8 mouse cellular contexts compared by ENCODE assay signal in the genomic region with DNA sequence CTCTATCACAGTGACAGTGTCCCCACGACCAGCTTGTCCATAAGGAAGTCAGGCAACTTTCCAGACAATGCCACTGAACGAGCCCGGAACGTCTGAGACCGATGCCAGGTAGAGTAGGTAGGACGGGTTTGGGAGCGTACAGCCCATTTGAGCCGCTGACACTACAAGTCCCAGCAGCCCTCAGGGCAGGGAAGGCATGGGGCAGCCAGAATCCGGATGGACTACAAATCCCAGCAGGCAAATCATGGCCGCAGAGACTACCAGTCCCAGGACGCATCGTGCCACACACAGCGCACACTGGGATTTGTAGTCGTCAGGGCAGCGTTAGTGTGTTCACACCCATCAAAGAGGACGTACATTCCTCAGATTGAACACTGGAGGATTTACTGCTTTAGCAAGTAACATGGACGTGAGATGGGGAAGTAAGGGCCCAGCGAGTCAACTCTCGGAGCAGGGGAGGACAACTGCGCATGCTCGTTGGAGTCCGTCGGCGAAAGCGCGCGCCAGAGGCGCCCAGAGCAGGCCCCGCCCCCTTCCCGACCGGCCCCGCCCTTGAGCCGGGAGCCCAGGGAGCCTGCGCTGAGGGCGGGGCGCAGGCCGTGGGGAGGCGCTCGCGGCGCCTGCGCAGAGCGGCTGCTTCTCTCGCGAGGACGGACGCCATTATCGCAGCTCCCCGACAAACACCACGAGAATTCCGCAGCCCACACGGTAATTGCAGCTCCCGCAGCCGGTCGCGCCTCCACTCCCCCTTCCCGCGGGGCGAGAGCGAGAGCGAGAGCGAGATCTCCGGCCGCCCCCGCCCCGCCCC. TPM values are rescaled to one million over a fixed set of nuclear protein-coding genes. Genes with fewer than 3 reads are reported as not detected.
A peak's percentile ranks its signal among the peaks of the same experiment; 100 is the strongest.
DNase-seq lines count a peak whose midpoint lies in the region; ATAC-seq and TF ChIP-seq lines count a peak whose summit lies in the region.

No protein-coding gene starts in this region.

- peak; percentile 100 for DNase-seq in brain, embryonic 14.5 days (ENCODE audit: low read depth)
- peak; percentile 98 for DNase-seq in liver, adult 2 months (ENCODE audit: extremely low read depth, low read depth, low spot score)
- DNase-seq in splenic B cell, adult 2 months (ENCODE audit: low read depth, low spot score), result peak; percentile 99

- H3K9ac ChIP-seq in heart, embryonic 11.5 days (ENCODE audit: low read depth, low read length), result peak overlapping the region; percentile 92
- peak overlapping the region; percentile 99 for H3K9ac ChIP-seq in kidney, embryonic 16.5 days (replicated peaks; ENCODE audit: low read length)
- peak overlapping the region; percentile 93 for H3K9ac ChIP-seq in liver, adult 2 months (ENCODE audit: low read depth, low read length)

- H3K9me3 ChIP-seq in erythroblast, embryonic 14.5 days (ENCODE audit: control insufficient read depth, low read length), result no peaks in the 10 kb centered on the region
- no peaks in the 10 kb centered on the region for H3K9me3 ChIP-seq in heart, embryonic 11.5 days (replicated peaks; ENCODE audit: control insufficient read depth, low read length)
- H3K9me3 ChIP-seq in kidney, embryonic 16.5 days (ENCODE audit: low read length), result no peaks in the 10 kb centered on the region

- peak; percentile 92 for ATAC-seq in heart, embryonic 11.5 days (replicated peaks; ENCODE audit: insufficient number of reproducible peaks, low FRiP score, low TSS enrichment)
- ATAC-seq in kidney, embryonic 16.5 days (ENCODE audit: low FRiP score, low TSS enrichment), result peak; percentile 96

- H3K36me3 ChIP-seq in C2C12 (ENCODE audit: control insufficient read depth, insufficient read depth), result peaks cover 25% of the 10 kb centered on the region
- H3K36me3 ChIP-seq in erythroblast, embryonic 14.5 days (ENCODE audit: control insufficient read depth), result peaks cover 31% of the 10 kb centered on the region
- 0 out of 2 replicates have a peak, but pooled peaks cover 3% of the 10 kb centered on the region for H3K36me3 ChIP-seq in heart, embryonic 11.5 days (ENCODE audit: control insufficient read depth, insufficient read depth, low read length)
- H3K36me3 ChIP-seq in kidney, embryonic 16.5 days (ENCODE audit: insufficient read depth, low read length), result 0 out of 2 replicates have a peak, but pooled peaks cover 5% of the 10 kb centered on the region
- H3K36me3 ChIP-seq in liver, adult 2 months (ENCODE audit: control insufficient read depth, insufficient read depth, low read length), result no peaks in the 10 kb centered on the region
- no peaks in the 10 kb centered on the region for H3K36me3 ChIP-seq in myocyte (ENCODE audit: control insufficient read depth, insufficient read depth)
- no peaks in the 10 kb centered on the region; the same call in 1 of the 2 replicates for H3K36me3 ChIP-seq in splenic B cell, adult 2 months (ENCODE audit: control insufficient read depth, insufficient read depth, low read length, poor library complexity, severe bottlenecking)

- H3K27ac ChIP-seq in heart, embryonic 11.5 days (ENCODE audit: low read depth, low read length), result peak overlapping the region; percentile 97
- peak overlapping the region; percentile 93 for H3K27ac ChIP-seq in kidney, embryonic 16.5 days (ENCODE audit: low read length)
- peak overlapping the region; percentile 90 for H3K27ac ChIP-seq in liver, adult 2 months (replicated peaks; ENCODE audit: insufficient read depth, low read depth, low read length)

- WGBS in heart, embryonic 11.5 days (ENCODE audit: insufficient replicate concordance), result under 1% methylated on average over 59 of the region's 66 CpGs
- under 1% methylated on average over 63 of the region's 66 CpGs for WGBS in kidney, embryonic 16.5 days
- WGBS in liver, adult 2 months, result 1% methylated on average over 62 of the region's 66 CpGs

- H3ac ChIP-seq in C2C12 (ENCODE audit: control insufficient read depth, insufficient read length, low read depth) (peak overlapping the region; percentile 92), myocyte (ENCODE audit: control insufficient read depth, insufficient read length) (peak overlapping the region; percentile 83)

- peaks cover 33% of the 10 kb centered on the region for H3K79me3 ChIP-seq in C2C12 (ENCODE audit: low read depth)

- H3K4me2 ChIP-seq in heart, embryonic 11.5 days, result peak overlapping the region; percentile 95
- peak overlapping the region; percentile 90 for H3K4me2 ChIP-seq in kidney, embryonic 16.5 days (replicated peaks; ENCODE audit: low read depth, low read length)
- H3K4me2 ChIP-seq in myocyte (ENCODE audit: low read depth), result peak overlapping the region; percentile 89

- H3K4me3 ChIP-seq in C2C12 (ENCODE audit: insufficient read depth, poor library complexity, severe bottlenecking) (peak overlapping the region; percentile 97), myocyte (peak overlapping the region; percentile 70)
- peak overlapping the region; percentile 89 for H3K4me3 ChIP-seq in erythroblast, embryonic 14.5 days (replicated peaks)
- H3K4me3 ChIP-seq in heart, embryonic 11.5 days (ENCODE audit: low read depth, low read length), result peak overlapping the region; percentile 74
- peak overlapping the region; percentile 97 for H3K4me3 ChIP-seq in kidney, embryonic 16.5 days (ENCODE audit: low read length)
- H3K4me3 ChIP-seq in liver, adult 2 months (ENCODE audit: insufficient read depth, low read depth, low read length), result peak overlapping the region; percentile 77

- TF ChIP-seq POLR2A in brain, embryonic 14.5 days (IDR thresholded peaks at IDR 0.05; ENCODE audit: borderline replicate concordance, extremely low read depth, insufficient read depth, insufficient read length, poor library complexity, severe bottlenecking), result peak; percentile 80
- peak; percentile 75; the same call in 1 of the 2 replicates for TF ChIP-seq POLR2A in liver, adult 2 months (IDR thresholded peaks at IDR 0.05; ENCODE audit: extremely low read depth, insufficient read depth, low read length)
- TF ChIP-seq POLR2A in myocyte (IDR thresholded peaks at IDR 0.05; ENCODE audit: insufficient read length, low read depth), result peak; percentile 70

- H3K4me1 ChIP-seq in erythroblast, embryonic 14.5 days (ENCODE audit: control insufficient read depth), result peaks cover 85% of the 10 kb centered on the region
- peaks cover 28% of the 10 kb centered on the region for H3K4me1 ChIP-seq in heart, embryonic 11.5 days (ENCODE audit: control insufficient read depth, insufficient read depth, low read length)
- H3K4me1 ChIP-seq in kidney, embryonic 16.5 days (ENCODE audit: insufficient read depth, low read length), result peaks cover 57% of the 10 kb centered on the region
- peaks cover 19% of the 10 kb centered on the region for H3K4me1 ChIP-seq in liver, adult 2 months (ENCODE audit: control insufficient read depth, insufficient read depth, low read length)

- TF ChIP-seq CTCF in C2C12 (IDR thresholded peaks at IDR 0.05; ENCODE audit: control insufficient read depth, insufficient read depth, insufficient read length), result no peak
- no peak for TF ChIP-seq CTCF in brain, embryonic 14.5 days (IDR thresholded peaks at IDR 0.05; ENCODE audit: borderline replicate concordance, extremely low read depth, insufficient read depth, insufficient read length)
- TF ChIP-seq CTCF in liver, adult 2 months (IDR thresholded peaks at IDR 0.05; ENCODE audit: low read depth, low read length), result no peak

- H3K27me3 ChIP-seq in C2C12 (ENCODE audit: control insufficient read depth, insufficient read depth, insufficient read length), result no peaks in the 10 kb centered on the region
- H3K27me3 ChIP-seq in erythroblast, embryonic 14.5 days (ENCODE audit: control insufficient read depth), result no peaks in the 10 kb centered on the region
- H3K27me3 ChIP-seq in heart, embryonic 11.5 days (ENCODE audit: control insufficient read depth, insufficient read depth, low read length), result no peaks in the 10 kb centered on the region
- H3K27me3 ChIP-seq in kidney, embryonic 16.5 days (ENCODE audit: insufficient read depth, low read length), result no peaks in the 10 kb centered on the region
- no peaks in the 10 kb centered on the region for H3K27me3 ChIP-seq in liver, adult 2 months (ENCODE audit: control insufficient read depth, insufficient read depth, low read length)
- H3K27me3 ChIP-seq in myocyte (ENCODE audit: control insufficient read depth, insufficient read depth, insufficient read length), result no peaks in the 10 kb centered on the region
- H3K27me3 ChIP-seq in splenic B cell, adult 2 months (ENCODE audit: control insufficient read depth, insufficient read depth, low read length, poor library complexity, severe bottlenecking), result no peaks in the 10 kb centered on the region

- H3K79me2 ChIP-seq in C2C12 (ENCODE audit: control insufficient read depth, insufficient read depth), result peaks cover 45% of the 10 kb centered on the region
- H3K79me2 ChIP-seq in liver, adult 2 months (ENCODE audit: control insufficient read depth, insufficient read depth, low read length), result peaks cover 10% of the 10 kb centered on the region; the same call in 1 of the 2 replicates
- peaks cover 30% of the 10 kb centered on the region for H3K79me2 ChIP-seq in myocyte (ENCODE audit: control insufficient read depth, insufficient read depth)

RNA-seq across cellular contexts. Expression of a gene that starts 0.6 kb away (rescaled TPM):
- polyA plus RNA-seq in C2C12 (2012; fragmentation: generic; extraction: Trizol) (25.9 TPM), myocyte (2012; fragmentation: generic; extraction: Trizol) (30.3 TPM)
- 114 and 148 TPM in 2 replicates for polyA plus RNA-seq in brain, embryonic 14.5 days (2012; rRNA removed)
- 8.0 and 8.8 TPM in 2 replicates for polyA plus RNA-seq in erythroblast, embryonic 14.5 days (2012)
- 39.7 and 40.1 TPM in 2 replicates for polyA plus RNA-seq in heart, embryonic 11.5 days (2014; fragmentation: Nextera tagmentation; extraction: Ambion mirVana)
- polyA plus RNA-seq in kidney, embryonic 16.5 days (2015; fragmentation: Nextera tagmentation; extraction: Ambion mirVana), result 50.7 TPM in 2 replicates
- 9.8 and 19.7 TPM in 2 replicates for total RNA-seq in liver, adult 2 months (2014; rRNA removed)
- polyA plus RNA-seq in liver, adult 2 months (2012; rRNA removed), result 24.5 and 38.2 TPM in 2 replicates

RNA-seq across cellular contexts. Expression of a gene that starts 5.4 kb away (rescaled TPM):
- polyA plus RNA-seq in C2C12 (2012; fragmentation: generic; extraction: Trizol) (not detected), myocyte (2012; fragmentation: generic; extraction: Trizol) (not detected)
- polyA plus RNA-seq in brain, embryonic 14.5 days (2012; rRNA removed), result 0.14 and 0.44 TPM in 2 replicates
- polyA plus RNA-seq in erythroblast, embryonic 14.5 days (2012), result 0.03 and 0.08 TPM in 2 replicates
- polyA plus RNA-seq in heart, embryonic 11.5 days (2014; fragmentation: Nextera tagmentation; extraction: Ambion mirVana), result 0.17 TPM in 1 of 2 replicates, not detected in the other
- not detected in 2 replicates for polyA plus RNA-seq in kidney, embryonic 16.5 days (2015; fragmentation: Nextera tagmentation; extraction: Ambion mirVana)
- total RNA-seq in liver, adult 2 months (2014; rRNA removed), result 90.5 and 92.0 TPM in 2 replicates
- 203 and 352 TPM in 2 replicates for polyA plus RNA-seq in liver, adult 2 months (2012; rRNA removed)

RNA-seq across cellular contexts. Expression of a gene that starts 42.7 kb away (rescaled TPM):
- polyA plus RNA-seq in C2C12 (2012; fragmentation: generic; extraction: Trizol) (112 TPM), myocyte (2012; fragmentation: generic; extraction: Trizol) (612 TPM)
- 98.8 and 113 TPM in 2 replicates for polyA plus RNA-seq in brain, embryonic 14.5 days (2012; rRNA removed)
- 12.4 and 35.9 TPM in 2 replicates for polyA plus RNA-seq in erythroblast, embryonic 14.5 days (2012)
- 17.0 and 18.4 TPM in 2 replicates for polyA plus RNA-seq in heart, embryonic 11.5 days (2014; fragmentation: Nextera tagmentation; extraction: Ambion mirVana)
- 15.1 and 17.0 TPM in 2 replicates for polyA plus RNA-seq in kidney, embryonic 16.5 days (2015; fragmentation: Nextera tagmentation; extraction: Ambion mirVana)
- total RNA-seq in liver, adult 2 months (2014; rRNA removed), result 1.1 and 1.9 TPM in 2 replicates
- polyA plus RNA-seq in liver, adult 2 months (2012; rRNA removed), result 2.3 and 4.5 TPM in 2 replicates

Comparison
In these comparisons a context has a peak if more than half of its experiments do, and no peak if none do; other contexts are left out.
1. Peak in every context shown above with its lines: DNase-seq, ATAC-seq, H3K4me3 ChIP-seq and H3K27ac ChIP-seq.
2. RNA of a gene that starts 5.4 kb away (polyA plus RNA-seq): 203 to 352 TPM in liver, adult 2 months; 0.14 to 0.44 TPM in brain, embryonic 14.5 days, 0.03 to 0.08 TPM in erythroblast, embryonic 14.5 days, not detected in kidney, embryonic 16.5 days, not detected in C2C12 (single experiment), 0.17 TPM in heart, embryonic 11.5 days and not detected in myocyte (single experiment); every median in the first group is over 100 times any median in the second.